Mouse (Mus musculus) naive thymus-derived CD4-positive, alpha-beta T cell, adult 2 months (primary cell): Measurements from ENCODE around the gene Gm47429.
"Not testable (repeated sequence)": the region's sequence is repeated elsewhere in the genome, so short reads cannot be mapped to it uniquely, and the experiment has no call there.

Experiments used
- DNase-seq: peaks from one replicate; pipeline ENCODE4 v3.0.0-alpha.2; 2011; ENCODE audit warnings: low read depth

Gene Gm47429

DNA sequence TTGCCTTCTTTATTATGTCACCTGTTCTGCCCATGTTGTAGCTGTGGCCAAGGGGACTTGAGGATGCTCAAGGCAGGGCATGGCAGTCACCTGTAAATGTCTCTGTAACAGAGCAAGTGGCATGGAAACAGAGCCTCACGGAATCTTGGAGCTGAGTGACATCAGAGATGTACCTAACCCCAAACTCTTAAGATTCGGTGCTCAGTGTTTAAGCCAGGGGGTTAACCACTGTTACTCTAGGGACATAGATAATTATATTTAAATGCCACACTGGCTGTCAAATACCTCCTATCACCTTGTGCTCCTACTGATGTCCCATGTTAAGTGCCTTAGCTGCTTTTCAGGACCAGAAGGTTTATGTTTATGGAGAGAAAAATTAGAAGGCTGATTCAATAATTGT is at the start of gene Gm47429:
Gm47429 (minus strand) TSS at position 101 of the 400 bp plus-strand sequence.
- DNase-seq, result no peak

DNA sequence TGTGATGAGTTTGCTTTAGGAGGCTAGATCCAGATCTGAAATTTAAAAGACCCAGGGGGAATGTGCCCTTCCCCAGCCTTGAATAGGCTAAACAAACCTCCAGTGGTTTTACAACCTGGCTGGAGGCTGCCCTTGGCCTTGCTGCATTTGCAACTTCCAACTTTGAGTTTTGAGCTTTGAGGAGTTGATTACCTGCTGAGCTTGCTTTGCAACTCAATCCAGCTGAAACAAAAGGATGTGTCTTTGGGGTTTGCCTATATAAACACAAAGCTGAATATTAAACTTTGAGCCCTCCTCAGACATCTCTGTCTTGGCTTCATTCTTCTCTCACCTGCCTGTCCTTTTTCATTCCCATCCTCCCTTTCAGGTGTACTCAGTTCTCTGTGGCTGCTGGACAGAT is 44.8 kb upstream of the Gm47429 start:
- DNase-seq, result not testable (repeated sequence)

DNA sequence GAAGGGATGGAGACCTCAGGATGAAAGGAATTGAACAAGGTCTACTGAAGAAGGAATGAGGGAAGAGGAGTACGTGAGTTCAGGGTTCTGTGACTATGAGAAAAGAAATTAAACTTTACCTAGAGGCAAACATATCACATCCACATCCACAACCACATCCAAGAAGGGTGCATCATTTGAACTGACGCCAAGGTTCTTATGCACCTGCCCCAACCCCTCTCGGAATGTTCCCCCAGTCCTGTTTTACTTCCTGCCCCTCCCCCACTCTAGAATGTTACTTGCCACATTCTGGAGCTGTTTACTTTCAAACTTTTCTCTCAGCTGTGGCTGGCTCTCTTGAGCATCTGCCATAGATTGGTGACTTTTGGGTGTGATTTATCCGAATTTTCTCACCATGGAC is 23.3 kb upstream of the Gm47429 start, which contains the start of gene Nutm2:
Nutm2 (plus strand) TSS at position 301 of the 400 bp plus-strand sequence.
- no peak for DNase-seq

DNA sequence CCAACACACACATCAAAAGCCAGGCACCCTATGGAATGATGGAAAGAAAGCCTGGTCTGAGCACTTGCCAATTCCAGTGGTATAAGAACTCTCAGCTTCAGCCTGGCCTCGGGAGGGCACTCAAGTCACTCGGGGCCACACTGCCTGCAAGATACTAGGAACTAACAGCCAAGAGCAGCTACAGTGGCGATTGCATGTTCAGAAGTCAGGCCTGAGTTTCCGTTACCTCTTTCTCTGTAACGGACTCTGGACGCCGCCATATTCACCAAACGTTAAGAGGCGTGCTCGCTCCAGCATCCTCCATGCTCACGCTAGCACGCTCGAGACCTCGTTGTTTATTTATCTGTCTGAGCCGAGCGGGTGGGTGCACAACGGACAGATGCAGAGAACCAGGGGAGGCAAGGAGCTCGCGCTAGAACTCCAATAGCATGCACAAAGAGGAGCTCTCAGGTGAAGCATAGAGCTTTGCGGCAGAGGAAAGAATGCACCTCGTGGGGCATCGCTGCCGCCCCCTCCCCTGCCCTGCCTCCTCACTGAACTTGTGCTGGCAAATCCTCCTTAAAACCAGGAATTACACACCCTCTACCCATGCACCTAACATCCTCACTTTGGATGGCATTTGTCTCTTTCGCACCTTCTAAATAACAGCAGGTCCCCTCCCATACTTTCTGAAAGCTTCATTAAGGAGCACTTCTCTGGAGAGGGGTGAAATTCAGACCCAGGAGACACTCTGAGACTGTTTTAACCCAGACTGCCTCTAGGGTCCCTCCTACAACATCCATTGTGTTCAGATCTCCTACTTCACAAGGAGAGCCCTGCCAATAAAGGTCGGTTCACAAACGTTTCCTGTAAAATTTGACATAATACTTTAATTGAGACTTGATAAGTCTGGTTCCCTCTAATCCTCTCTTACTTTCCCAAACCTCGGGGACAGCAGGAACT is 21.2 kb upstream of the Gm47429 start:
- no peak for DNase-seq

DNA sequence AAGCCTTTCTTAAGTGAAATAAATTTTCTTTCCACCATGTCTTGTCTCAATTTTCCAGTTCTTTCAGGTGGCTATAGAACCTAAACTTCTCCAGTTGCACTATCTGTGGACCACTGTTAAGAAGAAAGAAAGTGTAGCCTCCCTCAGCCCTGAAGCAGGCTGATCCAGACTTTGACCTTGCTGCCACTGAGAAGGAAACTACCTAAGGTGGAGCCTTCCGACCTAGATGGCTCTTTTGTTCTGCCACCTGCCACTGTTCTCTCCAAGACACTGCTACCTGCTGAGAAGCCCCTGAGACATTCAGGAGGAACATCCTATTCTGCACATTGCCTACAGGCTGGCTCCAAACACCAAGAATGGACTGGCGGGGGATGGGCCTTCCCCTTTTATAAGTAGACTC is 16.7 kb upstream of the Gm47429 start:
- DNase-seq, result not testable (repeated sequence)

GRCm38 (mm10) chr13:50453426-50453825 is 9.7 kb upstream of the Gm47429 start:
- DNase-seq, result no peak

- DNase-seq, result not testable (repeated sequence)
Measured at GRCm38 (mm10) chr13:50452266-50452665, 8.6 kb upstream of the Gm47429 start.

DNA sequence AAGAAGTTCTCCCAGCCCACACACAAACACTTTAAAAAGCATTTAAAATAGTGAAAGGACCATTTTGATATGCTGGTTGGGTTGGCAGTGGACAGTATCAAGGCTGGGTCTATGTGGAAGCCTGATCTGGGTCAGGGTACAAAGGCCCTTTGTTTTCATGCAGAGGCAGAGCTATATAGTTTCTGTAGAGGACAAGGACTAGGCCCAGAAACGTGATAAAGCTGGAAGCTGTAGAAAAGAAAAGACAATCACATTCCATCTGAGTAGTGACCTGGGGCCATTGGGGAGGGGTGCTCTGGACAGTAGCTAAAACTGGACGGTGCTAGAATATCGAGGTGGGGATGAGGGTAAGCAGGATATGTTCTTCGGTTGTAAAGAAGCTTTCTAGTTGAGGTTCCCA is 1.5 kb upstream of the Gm47429 start:
- DNase-seq, result no peak

GRCm38 (mm10) chr13:50426686-50427085 is 17.0 kb downstream of the Gm47429 start:
- no peak for DNase-seq

- DNase-seq, result no peak
Measured at GRCm38 (mm10) chr13:50424517-50424916, 19.2 kb downstream of the Gm47429 start.

DNA sequence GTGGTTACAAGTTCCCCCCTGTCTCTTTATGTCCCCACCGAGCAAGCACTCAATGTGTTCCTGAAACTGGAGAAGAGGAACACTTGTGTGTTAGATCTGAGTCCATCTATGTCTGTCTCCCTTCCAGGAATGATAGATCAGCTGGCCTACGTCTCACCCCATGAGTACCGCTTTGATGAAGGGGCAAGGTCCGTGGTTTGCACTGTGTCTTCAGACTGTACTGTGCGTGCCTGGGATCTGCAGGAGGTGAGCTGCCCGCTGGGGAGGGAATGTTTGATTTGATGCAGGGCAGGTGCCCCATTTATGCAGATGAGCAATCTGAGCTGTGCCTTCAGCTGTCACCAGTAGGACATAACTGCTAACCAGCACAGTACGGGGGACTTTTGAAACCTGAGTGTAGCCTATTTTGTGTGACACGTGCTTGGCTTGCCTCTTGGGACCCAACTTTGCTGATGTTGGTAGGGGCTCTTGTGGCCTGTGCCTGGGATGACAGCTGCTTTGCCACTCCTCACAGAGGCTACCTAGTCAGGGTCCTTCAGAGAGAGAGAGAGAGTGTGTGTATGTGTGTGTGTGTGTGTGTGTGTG is 20.0 kb downstream of the Gm47429 start:
- no peak for DNase-seq

DNA sequence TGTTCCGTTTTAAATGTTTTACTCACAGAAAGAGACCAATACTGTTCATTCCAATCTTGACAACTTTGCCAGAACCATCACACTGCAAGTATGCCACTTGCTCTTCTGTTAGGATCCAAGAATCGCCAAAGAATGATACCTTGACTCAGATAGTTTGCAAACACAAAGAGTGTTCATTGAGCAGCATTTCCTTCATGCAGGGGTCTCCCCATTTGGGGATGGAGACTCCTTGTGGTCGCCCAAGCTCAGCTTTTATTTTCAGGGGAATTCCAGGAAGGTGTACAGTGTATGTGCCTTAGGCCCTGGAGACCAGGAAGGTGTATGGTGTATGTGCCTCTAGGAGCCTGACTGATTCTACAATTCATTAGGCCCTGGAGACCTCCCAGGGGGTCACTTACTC is 25.3 kb downstream of the Gm47429 start:
- DNase-seq, result peak; percentile 12

DNA sequence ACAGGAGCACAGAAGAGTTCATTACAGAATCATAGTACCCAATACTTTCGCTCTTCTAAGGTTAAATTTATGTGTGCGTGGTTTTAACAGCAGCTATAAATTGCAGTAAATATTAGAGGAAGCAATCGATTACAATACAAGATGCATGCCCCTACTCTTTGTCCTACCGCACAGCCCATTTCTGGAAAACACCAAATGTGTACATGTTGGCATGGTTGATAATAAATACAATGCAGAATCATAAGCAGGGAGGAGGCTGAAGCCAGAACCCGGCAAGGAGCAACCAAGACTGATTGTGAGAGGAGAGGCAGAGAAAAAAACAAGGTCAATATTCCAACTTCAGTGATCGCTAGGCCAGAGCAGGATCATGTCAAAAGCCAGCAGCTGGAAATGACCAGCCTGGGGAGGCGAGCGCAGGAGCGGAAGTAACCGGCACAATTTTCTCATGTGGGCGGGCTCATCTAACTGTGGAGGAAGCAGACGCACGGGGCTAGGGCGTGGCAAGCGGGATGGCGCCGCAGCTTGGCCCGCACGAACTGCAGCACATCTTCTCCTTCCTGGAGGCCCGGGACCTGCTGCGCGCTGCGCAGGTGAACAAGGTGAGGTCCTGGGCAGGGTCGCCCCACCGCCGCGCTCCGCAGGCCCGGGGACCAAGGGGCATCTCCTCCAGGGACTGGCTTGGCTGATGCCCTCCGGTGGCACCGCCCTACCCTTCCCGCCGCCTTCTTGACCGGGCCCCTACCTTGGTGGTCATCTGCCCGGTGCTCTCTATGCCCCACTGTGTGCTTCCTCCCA is 26.1 kb downstream of the Gm47429 start, which contains the start of gene Fbxw17:
Fbxw17 (plus strand) TSS at position 476 of the 795 bp plus-strand sequence.
- peak; percentile 57 for DNase-seq
